Mouse (Mus musculus) cortical plate, adult 2 months (tissue): ENCODE measurements around the gene Olfr1348.
"Not testable (repeated sequence)": the region's sequence is repeated elsewhere in the genome, so short reads cannot be mapped to it uniquely, and the experiment has no call there.

Experiments
- CTCF ChIP-seq: fragments of 200-500 bp; IDR thresholded peaks from 2 replicates; pipeline ENCODE4 v1.5.1; 2011; ENCODE audit warnings: mild to moderate bottlenecking, control low read depth, low read length; ENCODE audit not compliant: insufficient read depth; ENCODE audit errors: extremely low read depth
- POLR2A ChIP-seq: fragments of 200-500 bp; IDR thresholded peaks from 2 replicates; pipeline ENCODE4 v1.6.1; 2011; ENCODE audit warnings: mild to moderate bottlenecking, low read length, control low read depth; ENCODE audit not compliant: insufficient read depth; ENCODE audit errors: extremely low read depth

DNA sequence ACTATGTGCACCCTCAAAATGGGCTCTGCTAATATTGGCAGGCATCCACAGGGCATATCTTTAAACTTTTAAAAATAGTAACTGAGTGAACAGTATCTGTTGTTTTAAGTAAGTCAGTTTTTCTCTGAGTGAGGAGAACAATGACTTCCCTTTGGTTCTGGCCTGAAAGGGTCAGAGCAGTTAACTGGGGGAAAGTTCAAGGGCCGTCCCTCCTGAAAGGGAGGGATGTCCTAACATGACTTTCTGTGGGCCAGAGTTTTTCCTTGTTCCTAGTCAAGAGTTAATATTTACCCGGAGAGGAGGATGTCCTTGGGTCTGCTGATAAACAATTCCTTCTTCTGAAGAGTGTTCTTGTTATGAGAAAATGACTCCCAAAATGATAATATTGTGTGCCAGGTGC, 30.9 kb downstream of the Olfr1348 start:
- TF ChIP-seq CTCF, POLR2A: not testable (repeated sequence)
